Mouse (Mus musculus): ENCODE results near the gene Wdr25.

- TF ChIP-seq CTCF (IDR thresholded peaks at IDR 0.05; ENCODE audit: borderline replicate concordance, control insufficient read depth, extremely low read depth, insufficient read depth, low read length, poor library complexity) (no peak), POLR2A (IDR thresholded peaks at IDR 0.05; ENCODE audit: control insufficient read depth, extremely low read depth, insufficient read depth, low read length, poor library complexity) (no peak)
Observed at GRCm38 (mm10) chr12:108903600-108904275, 10.3 kb downstream of the Wdr25 start.

Measured in thymus, adult 2 months (tissue).